Mouse (Mus musculus) C2C12 (cell line): ENCODE measurements around the gene Chst8. TPM values are rescaled to one million over a fixed set of nuclear protein-coding genes. Genes with fewer than 3 reads are reported as not detected.

Experiments
- H3K27me3 ChIP-seq: one replicate; pipeline ENCODE4 v1.6.1; 2011; ENCODE audit not compliant: control insufficient read depth, insufficient read depth, insufficient read length
- H3K36me3 ChIP-seq: one replicate; pipeline ENCODE4 v1.6.1; 2011; ENCODE audit not compliant: control insufficient read depth, insufficient read depth
- H3K4me3 ChIP-seq: one replicate; pipeline ENCODE4 v1.5.1; 2011; ENCODE audit warnings: mild to moderate bottlenecking, control low read depth; ENCODE audit not compliant: poor library complexity, insufficient read depth, severe bottlenecking
- H3K79me2 ChIP-seq: one replicate; pipeline ENCODE4 v1.6.1; 2011; ENCODE audit not compliant: control insufficient read depth, insufficient read depth
- H3K79me3 ChIP-seq: one replicate; pipeline ENCODE4 v1.6.1; 2011; ENCODE audit warnings: low read depth, control low read depth
- H3ac ChIP-seq: one replicate; pipeline ENCODE3; 2011; ENCODE audit warnings: low read depth; ENCODE audit not compliant: control insufficient read depth, insufficient read length
- CEBPB ChIP-seq: IDR thresholded peaks from one replicate; pipeline ENCODE4 v1.6.1; 2011; ENCODE audit warnings: low read depth, mild to moderate bottlenecking, control low read depth, moderate library complexity
- CTCF ChIP-seq: IDR thresholded peaks from one replicate; pipeline ENCODE4 v1.5.1; 2011; ENCODE audit not compliant: control insufficient read depth, insufficient read depth, insufficient read length
- FOSL1 ChIP-seq: IDR thresholded peaks from one replicate; pipeline ENCODE4 v1.8.0; 2011; ENCODE audit warnings: mild to moderate bottlenecking, low read length; ENCODE audit not compliant: poor library complexity, insufficient read depth, severe bottlenecking
- MAX ChIP-seq: IDR thresholded peaks from one replicate; pipeline ENCODE4 v1.6.1; 2011; ENCODE audit warnings: mild to moderate bottlenecking, control low read depth
- MYOD1 ChIP-seq: IDR thresholded peaks from one replicate; pipeline ENCODE4 v1.6.1; 2011; ENCODE audit warnings: low read depth; ENCODE audit not compliant: control insufficient read depth, insufficient read length
- MYOG ChIP-seq: IDR thresholded peaks from one replicate; pipeline ENCODE4 v1.6.1; 2011; ENCODE audit not compliant: control insufficient read depth, insufficient read length; ENCODE audit errors: extremely low read depth
- USF1 ChIP-seq: IDR thresholded peaks from one replicate; pipeline ENCODE4 v1.6.1; 2011; ENCODE audit warnings: low read depth, mild to moderate bottlenecking, control low read depth, moderate library complexity
- polyA plus RNA-seq: library from polyadenylated mRNA; unstranded; fragments of >200 nt; fragmentation: generic; extraction: Trizol; gene quantifications from one replicate; pipeline ENCODE4 v1.2.1, GENCODE M21; 2012; ENCODE audit warnings: missing spikeins

Chst8 gene
- polyA plus RNA-seq, 1 experiment = 0.09 TPM

DNA sequence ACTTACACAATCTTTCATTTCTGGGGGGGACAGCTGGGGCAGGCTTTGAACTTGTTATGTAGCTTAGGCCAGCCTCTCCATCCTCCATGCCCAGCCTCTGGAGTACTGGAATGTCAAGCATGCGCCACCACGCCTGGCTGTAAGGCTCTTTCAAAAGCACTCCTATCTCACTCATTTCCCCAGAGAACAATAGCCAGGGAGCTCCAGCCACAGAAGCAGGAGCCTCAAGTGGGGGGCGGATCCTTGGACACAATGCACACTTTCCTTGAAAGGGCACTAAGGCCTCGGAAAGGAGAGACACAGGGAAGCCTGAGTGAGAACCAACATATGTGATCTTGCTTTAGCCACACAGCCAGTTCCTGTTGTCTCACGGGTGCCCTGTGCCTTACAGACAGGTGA, 90.9 kb downstream of the Chst8 start:
- TF ChIP-seq MYOG = no peak
- no peak for TF ChIP-seq MAX
- no peak for TF ChIP-seq CTCF
- TF ChIP-seq USF1 = no peak
- TF ChIP-seq MYOD1 = no peak
- H3K27me3 ChIP-seq = peaks cover 5% of the 10 kb centered on the region
- no peak overlapping the region for H3K4me3 ChIP-seq

DNA sequence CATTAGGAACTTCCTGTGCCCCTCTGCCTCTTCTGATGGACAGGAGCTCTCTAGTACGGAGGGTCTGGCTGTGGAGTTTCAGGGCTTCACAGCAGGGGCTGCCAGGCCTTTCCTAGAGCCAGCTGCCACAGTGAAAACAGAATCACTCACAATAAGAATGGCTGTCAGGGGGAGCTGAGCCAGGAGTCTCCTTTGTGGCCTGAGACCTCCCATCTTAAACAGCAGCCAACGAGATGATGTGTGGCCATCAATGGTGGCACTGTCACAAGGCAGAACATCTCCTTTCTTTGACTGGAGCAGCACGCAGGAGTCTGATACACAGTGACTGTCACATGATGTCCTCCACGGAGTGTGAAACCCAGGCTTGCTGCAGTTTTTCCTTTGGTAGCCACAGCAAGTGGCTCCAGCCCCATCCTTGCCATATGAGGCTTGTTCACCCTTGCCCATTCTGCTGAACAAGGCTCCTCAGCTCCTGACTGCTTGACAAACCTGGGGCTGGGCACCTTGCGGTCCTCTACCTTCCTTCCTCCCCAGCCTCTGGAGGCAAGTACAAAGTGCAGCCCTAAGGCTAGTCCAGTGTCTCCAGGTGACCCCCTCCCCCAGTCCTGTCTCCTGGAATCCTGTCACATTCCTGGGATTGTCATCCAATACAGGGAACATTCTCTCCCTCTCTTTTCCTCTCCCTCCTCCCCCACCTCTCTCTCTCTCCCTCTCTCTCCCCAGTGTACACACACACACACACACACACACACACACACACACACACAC, 91.4 kb downstream of the Chst8 start:
- H3K79me3 ChIP-seq = no peaks in the 10 kb centered on the region
- no peak overlapping the region for H3K4me3 ChIP-seq
- no peak for TF ChIP-seq MAX
- no peak for TF ChIP-seq MYOG
- TF ChIP-seq MYOD1 = no peak
- no peak for TF ChIP-seq CTCF
- TF ChIP-seq CEBPB = no peak
- no peak for TF ChIP-seq USF1
- TF ChIP-seq FOSL1 = no peak
- peaks cover 7% of the 10 kb centered on the region for H3K27me3 ChIP-seq
- no peak overlapping the region for H3ac ChIP-seq
- H3K79me2 ChIP-seq = no peaks in the 10 kb centered on the region
- H3K36me3 ChIP-seq = no peaks in the 10 kb centered on the region

More for the DNA sequence above, 90.9 kb downstream of the Chst8 start:
- Histone ChIP-seq H3ac (no peak overlapping the region), H3K36me3 (no peaks in the 10 kb centered on the region), H3K79me3 (no peaks in the 10 kb centered on the region), H3K79me2 (no peaks in the 10 kb centered on the region)

DNA sequence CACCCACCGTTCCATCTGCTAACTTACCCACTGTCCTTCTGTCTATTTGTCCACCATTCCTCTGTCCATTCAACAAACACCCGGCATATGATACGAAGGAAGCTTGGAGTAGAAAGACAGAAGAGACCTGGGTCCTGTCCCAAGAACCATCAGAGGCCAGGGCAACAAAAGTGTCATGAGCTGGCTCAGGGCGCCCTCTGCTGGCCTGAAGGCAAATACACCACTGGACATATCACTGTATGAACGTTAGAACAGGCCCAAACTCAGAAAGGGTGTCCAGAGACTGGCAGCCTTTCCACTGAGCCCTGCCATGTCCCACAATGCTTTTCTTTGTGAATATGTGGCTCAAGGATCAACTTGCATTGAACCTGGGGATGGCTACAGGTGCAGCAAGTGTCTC, 92.9 kb downstream of the Chst8 start:
- H3ac ChIP-seq = no peak overlapping the region
- peaks cover 17% of the 10 kb centered on the region for H3K27me3 ChIP-seq
- no peak overlapping the region for H3K4me3 ChIP-seq
- no peaks in the 10 kb centered on the region for H3K36me3 ChIP-seq
- no peaks in the 10 kb centered on the region for H3K79me3 ChIP-seq
- TF ChIP-seq CTCF (peak; percentile 44), MYOD1 (no peak)
- H3K79me2 ChIP-seq = no peaks in the 10 kb centered on the region

DNA sequence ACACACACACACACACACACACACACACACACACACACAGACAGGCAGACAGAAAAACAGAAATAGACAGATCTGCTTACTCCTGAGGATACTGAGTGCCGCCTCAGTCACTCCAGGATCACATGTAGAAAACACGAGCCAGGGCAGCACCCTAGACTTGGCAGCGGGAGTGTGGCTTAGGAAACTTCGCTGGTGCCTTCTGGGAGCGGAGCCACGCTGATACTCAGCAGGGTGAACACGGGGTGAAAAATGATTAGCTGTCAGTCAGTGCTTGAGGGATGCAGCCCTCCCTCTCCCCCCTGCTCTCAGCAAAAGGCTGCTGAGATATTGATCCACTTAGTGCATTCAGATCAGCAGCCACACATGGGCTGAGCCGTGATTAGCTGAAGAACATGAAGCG, 93.9 kb downstream of the Chst8 start:
- no peak overlapping the region for H3ac ChIP-seq
- TF ChIP-seq MYOG = no peak
- no peak for TF ChIP-seq CTCF
- TF ChIP-seq CEBPB = no peak
- TF ChIP-seq USF1 = no peak
- no peak for TF ChIP-seq FOSL1
- TF ChIP-seq MYOD1 = no peak
- no peak for TF ChIP-seq MAX

DNA sequence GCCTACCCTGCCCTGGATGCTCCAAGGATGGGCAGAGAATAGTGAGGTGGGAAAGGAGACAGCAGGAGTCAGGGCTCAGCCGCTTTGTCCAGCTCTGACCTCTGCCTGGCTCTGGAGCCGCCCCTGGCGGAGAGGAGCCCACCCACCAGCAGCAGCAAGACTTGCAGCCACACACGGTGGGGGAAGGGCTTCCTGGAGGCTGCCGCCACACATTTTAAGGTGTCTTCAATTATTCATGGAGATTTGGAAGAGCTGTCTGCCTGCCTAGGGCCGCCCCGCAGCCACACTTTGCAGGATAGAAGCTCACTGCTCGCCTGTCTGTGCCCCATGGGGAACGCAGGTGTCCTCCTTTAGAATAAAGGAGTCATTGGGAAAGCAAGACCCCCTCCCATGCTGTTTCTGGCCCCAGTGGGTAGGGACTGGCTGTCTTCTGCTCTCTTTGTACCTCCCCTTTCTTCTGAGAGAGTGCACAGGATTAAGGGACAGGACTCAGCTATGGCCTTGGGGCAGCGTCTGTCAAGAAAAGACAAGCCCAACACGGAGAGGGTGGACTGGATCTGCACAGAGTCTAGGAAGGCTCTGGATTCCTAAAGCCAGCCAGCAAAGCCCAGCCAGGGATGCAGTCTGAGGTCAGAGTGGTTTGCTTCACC, 95.2 kb downstream of the Chst8 start:
- Histone ChIP-seq H3K36me3 (no peaks in the 10 kb centered on the region), H3ac (no peak overlapping the region), H3K27me3 (peaks cover 19% of the 10 kb centered on the region), H3K4me3 (no peak overlapping the region), H3K79me3 (no peaks in the 10 kb centered on the region), H3K79me2 (no peaks in the 10 kb centered on the region)
- no peak for TF ChIP-seq MYOG
- TF ChIP-seq CTCF = no peak
- TF ChIP-seq USF1 = no peak
- no peak for TF ChIP-seq FOSL1
- no peak for TF ChIP-seq MAX
- no peak for TF ChIP-seq CEBPB
- no peak for TF ChIP-seq MYOD1

More for the DNA sequence above, 93.9 kb downstream of the Chst8 start:
- Histone ChIP-seq H3K79me3 (no peaks in the 10 kb centered on the region), H3K79me2 (no peaks in the 10 kb centered on the region), H3K4me3 (no peak overlapping the region), H3K27me3 (peaks cover 19% of the 10 kb centered on the region), H3K36me3 (no peaks in the 10 kb centered on the region)
